Mouse (Mus musculus) lung, postnatal 0 days (tissue): ENCODE data around the gene Lrrfip1. TPM values are rescaled to one million over a fixed set of nuclear protein-coding genes. Genes with fewer than 3 reads are reported as not detected.
A peak's percentile ranks its signal among the peaks of the same experiment; 100 is the strongest.

ENCODE experiments used
- ATAC-seq: fragments of 200-750 bp; cut with Nextera tagmentation; 2 replicates; pipeline ENCODE4 v1.8.0; 2017; ENCODE audit warnings: moderate library complexity
- DNase-seq: peaks from one replicate; pipeline ENCODE4 v3.0.0-alpha.2; 2016; ENCODE audit warnings: low spot score
- H3K27ac ChIP-seq: fragments of 300-500 bp; sonication (generic); 2 replicates; pipeline ENCODE4 v1.5.1; 2014; ENCODE audit warnings: antibody characterized with exemption, mild to moderate bottlenecking, low read length, mixed read lengths
- H3K27me3 ChIP-seq: fragments of 300-500 bp; sonication (generic); replicated peaks from 2 replicates; pipeline ENCODE4 v1.6.1; 2014; ENCODE audit warnings: low read length, mixed read lengths; ENCODE audit not compliant: insufficient read depth
- H3K36me3 ChIP-seq: fragments of 300-500 bp; sonication (generic); 2 replicates; pipeline ENCODE4 v1.6.1; 2014; ENCODE audit warnings: low read length, mixed read lengths; ENCODE audit not compliant: insufficient read depth
- H3K4me1 ChIP-seq: fragments of 300-500 bp; sonication (generic); 2 replicates; pipeline ENCODE4 v1.6.1; 2014; ENCODE audit warnings: antibody characterized with exemption, low read depth, low read length, mixed read lengths; ENCODE audit not compliant: insufficient read depth
- H3K4me2 ChIP-seq: fragments of 300-500 bp; sonication (generic); replicated peaks from 2 replicates; pipeline ENCODE4 v1.6.1; 2014; ENCODE audit warnings: low read depth, mild to moderate bottlenecking, low read length, moderate library complexity, mixed read lengths
- H3K4me3 ChIP-seq: fragments of 300-500 bp; sonication (generic); 2 replicates; pipeline ENCODE4 v1.5.1; 2014; ENCODE audit warnings: low read depth, low read length
- H3K9ac ChIP-seq: fragments of 300-500 bp; sonication (generic); replicated peaks from 2 replicates; pipeline ENCODE4 v1.6.1; 2014; ENCODE audit warnings: low read depth, mild to moderate bottlenecking
- H3K9me3 ChIP-seq: fragments of 300-500 bp; sonication (generic); 2 replicates; pipeline ENCODE4 v1.6.1; 2016; ENCODE audit warnings: low read length, mixed read lengths
- CTCF ChIP-seq: IDR thresholded peaks from 2 replicates; pipeline ENCODE4 v1.5.1; 2016; ENCODE audit warnings: antibody characterized with exemption, mild to moderate bottlenecking
- EP300 ChIP-seq: IDR thresholded peaks from 2 replicates; pipeline ENCODE4 v1.6.1; 2016; ENCODE audit warnings: antibody characterized with exemption, mild to moderate bottlenecking, control low read depth
- WGBS: fragments of 180-500 bp; shearing (Covaris S2); extraction: QIAGEN DNeasy Blood & Tissue Kit; methylation state at CpG from one replicate; pipeline ENCODE4 v1.1.7; 2014; 5-methylcytosine and 5-hydroxymethylcytosine counted together
- polyA plus RNA-seq: library from polyadenylated mRNA; unstranded; fragments of >200 nt; fragmentation: Nextera tagmentation; extraction: Ambion mirVana; gene quantifications from 2 replicates; pipeline ENCODE4 v1.2.1, GENCODE M21; 2015

The Lrrfip1 gene
- polyA plus RNA-seq, 1 experiment from 2014 or later: 83.1 TPM

DNA sequence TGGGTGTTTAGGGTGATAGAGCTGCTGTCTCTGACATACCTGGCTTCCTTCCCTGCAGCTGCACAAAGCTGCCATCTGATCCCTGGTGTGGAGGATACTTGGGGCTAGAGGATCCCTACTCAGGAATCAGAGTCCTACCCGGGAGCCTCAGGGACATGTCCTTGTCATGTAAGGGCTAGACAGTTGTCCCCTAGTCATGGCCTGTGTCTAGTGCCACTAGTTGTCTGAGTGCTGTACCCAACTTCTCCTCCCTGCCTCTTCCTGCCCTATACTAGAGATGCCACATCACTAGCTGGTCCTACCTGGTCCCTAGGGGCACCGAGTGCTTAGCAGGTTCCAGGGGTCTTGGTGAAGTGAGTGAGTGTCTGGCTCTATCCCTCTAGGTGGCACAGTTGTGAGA lies 138.5 kb downstream of the Lrrfip1 start:
- DNase-seq (no peak), ATAC-seq (no peak)
- H3K4me2 ChIP-seq: no peak overlapping the region
- H3K4me1 ChIP-seq: no peaks in the 10 kb centered on the region
- 74% methylated on average over 2 of the region's 2 CpGs for WGBS
- TF ChIP-seq EP300 (no peak), CTCF (no peak)
- H3K4me3 ChIP-seq: no peak overlapping the region
- H3K27ac ChIP-seq: no peak overlapping the region
- no peak overlapping the region for H3K9ac ChIP-seq
- no peaks in the 10 kb centered on the region for H3K36me3 ChIP-seq
- H3K27me3 ChIP-seq: no peaks in the 10 kb centered on the region
- H3K9me3 ChIP-seq: no peaks in the 10 kb centered on the region

DNA sequence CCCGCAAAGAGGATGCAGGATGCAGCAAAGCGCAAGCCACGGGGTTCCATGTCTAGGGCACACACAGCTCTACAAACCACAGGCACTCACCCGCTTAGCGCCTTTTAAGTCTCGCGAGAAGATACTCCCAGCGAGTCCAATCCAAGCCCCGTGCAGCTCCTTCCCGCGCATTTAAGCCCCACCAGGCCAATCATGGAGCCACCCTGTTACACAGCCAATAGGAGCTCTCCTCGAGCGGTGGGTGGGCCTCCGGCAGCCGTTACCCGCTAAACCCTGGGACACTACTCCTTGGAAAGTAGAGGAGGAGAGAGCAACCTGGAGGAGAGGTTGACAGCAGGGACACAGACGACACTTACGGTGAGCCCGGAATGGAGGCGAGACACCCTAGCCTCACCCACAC lies 146.3 kb downstream of the Lrrfip1 start, which contains the start of gene Rbm44:
Gene Rbm44 (plus strand): TSS at position 277 of the 400 bp plus-strand sequence.
- H3K4me2 ChIP-seq: no peak within 1 kb of the TSS
- no peaks in the 10 kb centered on the region for H3K9me3 ChIP-seq
- no peaks in the 10 kb centered on the region for H3K36me3 ChIP-seq
- peak; percentile 14 for DNase-seq
- H3K4me1 ChIP-seq: no peaks in the 10 kb centered on the region
- 56% methylated on average over 20 of the region's 20 CpGs for WGBS
- H3K27me3 ChIP-seq: no peaks in the 10 kb centered on the region
- TF ChIP-seq CTCF: no peak
- no peak for TF ChIP-seq EP300
- H3K27ac ChIP-seq: no peak within 1 kb of the TSS
- no peak within 1 kb of the TSS for H3K4me3 ChIP-seq
- H3K9ac ChIP-seq: no peak within 1 kb of the TSS
- ATAC-seq: 0 out of 2 replicates have a peak, but pooled peaks have one; percentile 38

DNA sequence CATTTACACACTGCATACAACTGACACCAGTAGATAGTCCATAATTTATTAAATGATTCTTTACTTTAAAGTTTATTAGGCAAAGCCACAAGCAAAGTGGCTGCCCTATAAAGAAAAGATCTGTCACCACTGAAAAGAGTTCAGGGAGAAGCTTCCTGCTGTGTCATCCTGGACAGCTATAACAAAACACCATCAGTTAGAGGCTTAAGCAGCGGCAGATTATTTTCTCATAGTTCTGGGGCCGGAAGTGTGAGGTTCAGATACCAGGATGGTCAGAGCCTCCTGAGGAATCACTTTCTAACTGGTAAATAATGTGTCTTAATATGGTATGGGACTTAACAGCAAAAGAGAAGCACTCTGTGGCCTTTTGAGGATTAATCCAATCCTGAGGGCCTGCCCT lies 153.0 kb downstream of the Lrrfip1 start:
- DNase-seq: no peak
- H3K27ac ChIP-seq: no peak overlapping the region
- H3K4me3 ChIP-seq: no peak overlapping the region
- ATAC-seq: no peak
- H3K4me2 ChIP-seq: no peak overlapping the region
- H3K9me3 ChIP-seq: no peaks in the 10 kb centered on the region
- TF ChIP-seq EP300 (no peak), CTCF (no peak)
- WGBS: 58% methylated on average over 2 of the region's 2 CpGs
- H3K9ac ChIP-seq: no peak overlapping the region
- no peaks in the 10 kb centered on the region for H3K36me3 ChIP-seq
- H3K27me3 ChIP-seq: no peaks in the 10 kb centered on the region
- no peaks in the 10 kb centered on the region for H3K4me1 ChIP-seq

DNA sequence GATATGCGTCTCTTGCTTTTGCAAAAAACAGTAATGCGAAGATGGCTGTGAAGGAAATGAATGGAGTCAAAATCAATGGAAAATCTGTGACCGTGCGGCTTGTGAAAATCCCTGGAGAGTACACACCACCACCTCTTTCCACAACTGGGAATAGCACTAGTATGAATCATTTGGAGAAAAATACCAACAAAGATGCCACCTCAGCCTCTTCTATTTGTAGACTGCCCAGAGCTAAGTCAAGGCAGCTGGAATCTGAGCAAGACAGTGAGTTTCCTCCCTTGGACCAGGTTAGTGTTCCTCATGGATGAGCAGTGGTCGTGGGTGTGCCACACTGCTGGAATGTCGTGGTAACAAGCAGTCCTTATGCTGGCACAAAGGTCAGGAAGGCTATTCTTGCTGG lies 168.3 kb downstream of the Lrrfip1 start:
- no peak for DNase-seq
- Histone ChIP-seq H3K27ac (no peak overlapping the region), H3K27me3 (no peaks in the 10 kb centered on the region), H3K9me3 (no peaks in the 10 kb centered on the region), H3K9ac (no peak overlapping the region), H3K4me2 (no peak overlapping the region), H3K4me3 (no peak overlapping the region), H3K36me3 (no peaks in the 10 kb centered on the region), H3K4me1 (no peaks in the 10 kb centered on the region)
- no peak for ATAC-seq
- 80% methylated on average over 6 of the region's 6 CpGs for WGBS
- no peak for TF ChIP-seq CTCF
- no peak for TF ChIP-seq EP300

DNA sequence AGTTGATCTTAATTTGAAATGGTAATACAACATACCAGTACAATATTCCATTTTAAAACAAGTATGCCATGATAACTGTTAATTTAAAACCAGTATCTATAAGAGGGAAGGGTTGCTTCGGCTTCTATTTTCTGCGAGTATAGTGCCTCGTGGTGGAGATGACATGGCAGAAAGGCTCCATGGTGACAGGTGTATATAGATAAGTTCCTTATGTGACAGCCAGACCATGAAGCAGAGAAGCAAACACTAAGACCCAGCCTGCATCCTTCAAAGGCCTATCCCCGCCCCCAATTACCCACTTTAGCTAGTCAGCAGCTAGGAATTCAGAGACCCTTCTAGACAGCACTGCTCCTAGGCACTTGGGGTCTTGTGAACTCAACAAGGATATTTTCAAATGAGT lies 170.6 kb downstream of the Lrrfip1 start:
- H3K27me3 ChIP-seq: no peaks in the 10 kb centered on the region
- H3K9ac ChIP-seq: no peak overlapping the region
- WGBS: 61% methylated on average over 4 of the region's 4 CpGs
- no peak overlapping the region for H3K4me3 ChIP-seq
- DNase-seq (no peak), ATAC-seq (no peak)
- TF ChIP-seq CTCF (no peak), EP300 (no peak)
- no peak overlapping the region for H3K4me2 ChIP-seq
- H3K4me1 ChIP-seq: no peaks in the 10 kb centered on the region
- no peaks in the 10 kb centered on the region for H3K9me3 ChIP-seq
- H3K36me3 ChIP-seq: no peaks in the 10 kb centered on the region
- H3K27ac ChIP-seq: no peak overlapping the region

DNA sequence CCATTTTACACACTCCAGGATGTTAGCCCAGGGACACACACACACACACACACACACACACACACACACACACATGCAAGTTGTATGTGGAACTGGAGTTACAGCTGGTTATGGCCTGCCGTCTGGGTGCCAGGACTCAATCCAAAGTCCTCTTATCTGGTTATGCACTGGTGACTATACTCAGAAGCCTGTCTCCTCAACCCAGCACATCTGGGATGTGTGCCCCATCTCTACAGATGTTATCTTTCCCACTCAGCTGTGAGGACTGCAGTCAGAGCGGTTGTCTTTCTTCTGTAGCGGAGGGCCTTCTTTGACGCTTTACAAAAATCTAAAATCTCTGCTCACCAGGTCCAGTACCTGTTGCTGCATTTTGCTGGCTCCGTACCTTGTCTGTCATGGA lies 176.3 kb downstream of the Lrrfip1 start:
- Histone ChIP-seq H3K27me3 (no peaks in the 10 kb centered on the region), H3K4me2 (no peak overlapping the region), H3K4me1 (peaks cover 6% of the 10 kb centered on the region; the same call in 1 of the 2 replicates), H3K36me3 (no peaks in the 10 kb centered on the region), H3K9me3 (no peaks in the 10 kb centered on the region), H3K4me3 (no peak overlapping the region), H3K27ac (no peak overlapping the region), H3K9ac (no peak overlapping the region)
- ATAC-seq: no peak
- 90% methylated on average over 5 of the region's 5 CpGs for whole genome bisulfite sequencing
- no peak for DNase-seq
- TF ChIP-seq CTCF (no peak), EP300 (no peak)

DNA sequence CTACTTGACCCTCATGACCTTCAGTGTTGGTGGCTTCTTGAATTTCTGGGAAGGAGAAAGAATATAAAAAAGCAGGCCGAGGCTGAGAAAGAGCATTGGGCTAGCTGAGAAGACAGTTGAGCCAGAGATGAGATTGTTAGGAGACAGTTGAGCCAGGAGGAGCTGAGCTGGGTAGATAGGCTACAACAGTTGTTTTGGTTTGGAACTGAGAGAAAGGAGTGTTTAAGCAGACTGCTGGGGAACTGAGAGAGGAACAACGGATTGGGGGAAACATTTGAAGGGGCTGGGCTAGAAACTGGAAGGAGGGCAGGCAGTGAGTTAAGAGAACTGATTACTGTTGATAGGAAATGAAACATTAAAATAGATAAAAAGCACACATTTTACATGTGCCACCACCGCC lies 177.5 kb downstream of the Lrrfip1 start:
- H3K27me3 ChIP-seq: no peaks in the 10 kb centered on the region
- TF ChIP-seq CTCF (no peak), EP300 (no peak)
- peaks cover 9% of the 10 kb centered on the region; the same call in 1 of the 2 replicates for H3K4me1 ChIP-seq
- H3K4me2 ChIP-seq: no peak overlapping the region
- 30% methylated on average over 3 of the region's 3 CpGs for WGBS
- H3K27ac ChIP-seq: no peak overlapping the region
- DNase-seq: no peak
- no peaks in the 10 kb centered on the region for H3K36me3 ChIP-seq
- ATAC-seq: no peak
- no peak overlapping the region for H3K4me3 ChIP-seq
- H3K9me3 ChIP-seq: no peaks in the 10 kb centered on the region
- H3K9ac ChIP-seq: no peak overlapping the region
